Mouse (Mus musculus): Measurements from ENCODE around the gene Dennd1a. TPM values are rescaled to one million over a fixed set of nuclear protein-coding genes. Genes with fewer than 3 reads are reported as not detected.

The Dennd1a gene
- total and polyA plus RNA-seq, 3 experiments, result 17.6 to 26.8 (median 22.0) TPM

DNA sequence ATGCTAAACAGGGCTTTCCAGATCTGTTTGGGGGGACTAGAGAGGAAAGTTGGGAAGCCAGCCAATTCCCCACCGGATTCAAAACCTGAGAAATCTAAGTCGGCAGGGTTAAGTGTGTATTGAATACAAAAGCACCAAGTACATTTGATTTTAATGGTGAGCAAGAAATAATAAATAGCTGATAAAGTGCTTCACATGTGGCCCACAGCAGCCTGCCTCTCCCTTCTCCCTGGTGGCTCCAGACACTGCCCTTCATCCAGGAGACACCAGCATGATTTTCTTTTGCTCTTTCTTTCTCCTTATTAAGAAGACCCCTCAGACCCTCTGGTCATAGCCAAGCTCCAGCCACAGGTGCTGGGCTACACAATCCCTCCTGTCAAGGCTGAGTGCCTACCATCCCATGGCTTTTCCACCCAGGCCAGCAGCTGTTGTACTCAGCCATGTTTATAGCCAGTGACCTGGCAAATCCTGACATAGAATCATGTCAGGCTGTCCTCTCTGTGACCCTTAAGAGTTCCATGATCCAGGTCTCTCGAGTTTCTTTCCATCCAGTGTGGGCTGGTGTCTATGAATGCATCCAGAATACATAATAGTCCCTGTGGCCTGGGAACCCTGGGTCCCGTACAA, 467.6 kb downstream of the Dennd1a start:
- Histone ChIP-seq H3K79me2 (replicated peaks; ENCODE audit: control insufficient read depth, insufficient read depth, low read length) (no peaks in the 10 kb centered on the region), H3K4me1 (ENCODE audit: control insufficient read depth, insufficient read depth, low read length) (no peaks in the 10 kb centered on the region), H3K9ac (ENCODE audit: low read depth, low read length) (no peak overlapping the region), H3K27me3 (ENCODE audit: control insufficient read depth, insufficient read depth, low read length) (no peaks in the 10 kb centered on the region), H3K36me3 (ENCODE audit: control insufficient read depth, insufficient read depth, low read length) (no peaks in the 10 kb centered on the region), H3K27ac (no peak overlapping the region), H3K4me3 (no peak overlapping the region)
- DNase-seq, result no peak
- intact Hi-C loops (cut with DNase I), result no loop called here
- 63% methylated on average over 4 of the region's 4 CpGs for WGBS
- no peak for TF ChIP-seq POLR2A (IDR thresholded peaks at IDR 0.05; ENCODE audit: insufficient read depth, low read depth, low read length)
- no peak for TF ChIP-seq CTCF (IDR thresholded peaks at IDR 0.05)
- TF ChIP-seq EP300 (IDR thresholded peaks at IDR 0.05; ENCODE audit: insufficient read depth, low read depth, low read length), result no peak

DNA sequence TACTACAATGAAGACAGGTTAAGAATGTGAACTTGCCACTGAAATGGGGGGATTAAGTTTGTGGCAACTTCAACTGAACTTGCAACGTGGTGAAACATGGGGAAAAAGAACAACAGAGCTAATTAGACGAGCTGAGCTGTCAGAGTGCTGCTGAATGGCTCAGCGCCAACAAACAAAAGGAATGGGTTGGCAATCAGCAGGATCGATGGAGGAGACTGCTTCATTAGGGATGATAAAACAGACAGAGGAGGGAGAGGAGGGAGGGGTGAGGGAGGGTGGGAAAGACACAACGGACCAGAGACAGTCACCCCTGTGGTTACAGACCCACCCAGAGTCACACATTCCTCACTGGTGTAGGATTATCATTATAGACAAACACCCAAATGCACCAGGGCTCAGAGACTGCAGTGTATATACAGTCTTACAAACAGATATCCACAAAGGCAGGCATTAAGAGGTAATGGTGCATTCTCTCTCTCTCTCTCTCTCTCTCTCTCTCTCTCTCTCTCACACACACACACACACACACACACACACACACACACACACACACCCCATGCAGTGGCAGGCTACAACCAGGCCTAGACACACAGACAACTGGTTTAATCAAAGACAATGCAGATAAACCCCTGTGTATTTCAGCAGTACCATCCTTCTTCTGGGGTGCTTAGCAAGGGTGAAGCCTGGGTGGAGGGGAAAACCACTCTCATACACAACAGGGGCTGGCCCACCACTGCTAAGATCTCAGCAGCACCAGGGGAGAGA, 468.2 kb downstream of the Dennd1a start:
- no peaks in the 10 kb centered on the region for H3K36me3 ChIP-seq (ENCODE audit: control insufficient read depth, insufficient read depth, low read length)
- WGBS, result 48% methylated on average over 5 of the region's 5 CpGs
- no peak for DNase-seq
- no peaks in the 10 kb centered on the region for H3K4me1 ChIP-seq (ENCODE audit: control insufficient read depth, insufficient read depth, low read length)
- intact Hi-C loops (cut with DNase I), result no loop called here
- H3K4me3 ChIP-seq, result no peak overlapping the region
- H3K79me2 ChIP-seq (replicated peaks; ENCODE audit: control insufficient read depth, insufficient read depth, low read length), result no peaks in the 10 kb centered on the region
- no peak overlapping the region for H3K27ac ChIP-seq
- H3K27me3 ChIP-seq (ENCODE audit: control insufficient read depth, insufficient read depth, low read length), result no peaks in the 10 kb centered on the region
- H3K9ac ChIP-seq (ENCODE audit: low read depth, low read length), result no peak overlapping the region
- no peak for TF ChIP-seq POLR2A (IDR thresholded peaks at IDR 0.05; ENCODE audit: insufficient read depth, low read depth, low read length)
- no peak for TF ChIP-seq EP300 (IDR thresholded peaks at IDR 0.05; ENCODE audit: insufficient read depth, low read depth, low read length)
- TF ChIP-seq CTCF (IDR thresholded peaks at IDR 0.05), result no peak

- no peak overlapping the region for H3K9ac ChIP-seq (ENCODE audit: low read depth, low read length)
- no peaks in the 10 kb centered on the region for H3K79me2 ChIP-seq (replicated peaks; ENCODE audit: control insufficient read depth, insufficient read depth, low read length)
- WGBS, result 22% methylated on average over 3 of the region's 3 CpGs
- TF ChIP-seq POLR2A (IDR thresholded peaks at IDR 0.05; ENCODE audit: insufficient read depth, low read depth, low read length) (no peak), EP300 (IDR thresholded peaks at IDR 0.05; ENCODE audit: insufficient read depth, low read depth, low read length) (no peak), CTCF (IDR thresholded peaks at IDR 0.05) (no peak; the same call in 1 of the 2 replicates)
- H3K4me3 ChIP-seq, result no peak overlapping the region
- no peak overlapping the region for H3K27ac ChIP-seq
- intact Hi-C loops (cut with DNase I), result loop anchor here (1.0 kb wide), 2 partner anchors 561 to 843 kb away; no protein-coding TSS in a partner anchor
- H3K4me1 ChIP-seq (ENCODE audit: control insufficient read depth, insufficient read depth, low read length), result no peaks in the 10 kb centered on the region
- DNase-seq, result peak; percentile 44 to 76
- H3K27me3 ChIP-seq (ENCODE audit: control insufficient read depth, insufficient read depth, low read length), result no peaks in the 10 kb centered on the region
- H3K36me3 ChIP-seq (ENCODE audit: control insufficient read depth, insufficient read depth, low read length), result no peaks in the 10 kb centered on the region
These were observed 471.5 kb downstream of the Dennd1a start for GRCm38 (mm10) chr2:37815676-37816075.

DNA sequence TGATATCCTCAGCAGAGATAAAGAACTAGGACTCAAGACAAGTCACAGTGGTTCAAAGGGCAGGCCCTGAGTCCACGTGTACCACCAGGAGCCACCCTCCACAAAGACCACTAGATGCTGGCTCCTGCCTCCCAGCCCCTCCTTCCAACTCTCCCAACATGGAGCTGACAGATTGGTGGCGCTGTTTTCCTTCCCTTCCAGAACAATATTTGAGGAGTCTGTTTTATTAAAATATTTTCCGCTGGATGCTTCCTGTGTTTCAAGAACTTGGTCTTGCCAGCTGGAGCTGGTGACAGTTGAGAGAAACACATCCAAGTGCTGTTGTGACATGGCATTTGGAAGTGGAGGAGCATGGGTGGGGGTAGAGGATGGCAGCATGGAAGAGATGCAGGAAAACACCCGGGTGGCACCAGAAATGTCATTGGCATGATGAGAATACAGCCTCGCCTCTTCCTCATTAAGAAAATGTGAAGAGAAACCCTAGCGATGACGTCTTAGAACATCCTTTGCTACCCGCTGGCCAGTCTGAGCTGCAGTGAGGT, 472.3 kb downstream of the Dennd1a start:
- no peaks in the 10 kb centered on the region for H3K27me3 ChIP-seq (ENCODE audit: control insufficient read depth, insufficient read depth, low read length)
- no peaks in the 10 kb centered on the region for H3K36me3 ChIP-seq (ENCODE audit: control insufficient read depth, insufficient read depth, low read length)
- no peaks in the 10 kb centered on the region for H3K79me2 ChIP-seq (replicated peaks; ENCODE audit: control insufficient read depth, insufficient read depth, low read length)
- no peak overlapping the region for H3K4me3 ChIP-seq
- H3K9ac ChIP-seq (ENCODE audit: low read depth, low read length), result no peak overlapping the region
- no peak for TF ChIP-seq POLR2A (IDR thresholded peaks at IDR 0.05; ENCODE audit: insufficient read depth, low read depth, low read length)
- H3K27ac ChIP-seq, result no peak overlapping the region
- intact Hi-C loops (cut with DNase I), result loop anchor here (1.0 kb wide), 2 partner anchors 561 to 843 kb away; no protein-coding TSS in a partner anchor
- H3K4me1 ChIP-seq (ENCODE audit: control insufficient read depth, insufficient read depth, low read length), result no peaks in the 10 kb centered on the region
- DNase-seq, result no peak
- WGBS, result 78% methylated on average over 8 of the region's 8 CpGs

- 94% methylated on average over 5 of the region's 5 CpGs for WGBS
- Histone ChIP-seq H3K4me1 (ENCODE audit: control insufficient read depth, insufficient read depth, low read length) (no peaks in the 10 kb centered on the region), H3K27ac (no peak overlapping the region), H3K27me3 (ENCODE audit: control insufficient read depth, insufficient read depth, low read length) (no peaks in the 10 kb centered on the region), H3K36me3 (ENCODE audit: control insufficient read depth, insufficient read depth, low read length) (no peaks in the 10 kb centered on the region), H3K4me3 (no peak overlapping the region), H3K9ac (ENCODE audit: low read depth, low read length) (no peak overlapping the region), H3K79me2 (replicated peaks; ENCODE audit: control insufficient read depth, insufficient read depth, low read length) (no peaks in the 10 kb centered on the region)
- TF ChIP-seq CTCF (IDR thresholded peaks at IDR 0.05) (no peak), EP300 (IDR thresholded peaks at IDR 0.05; ENCODE audit: insufficient read depth, low read depth, low read length) (no peak), POLR2A (IDR thresholded peaks at IDR 0.05; ENCODE audit: insufficient read depth, low read depth, low read length) (no peak)
- DNase-seq, result no peak
- intact Hi-C loops (cut with DNase I), result no loop called here
These were observed 474.8 kb downstream of the Dennd1a start for GRCm38 (mm10) chr2:37812401-37812800.

DNA sequence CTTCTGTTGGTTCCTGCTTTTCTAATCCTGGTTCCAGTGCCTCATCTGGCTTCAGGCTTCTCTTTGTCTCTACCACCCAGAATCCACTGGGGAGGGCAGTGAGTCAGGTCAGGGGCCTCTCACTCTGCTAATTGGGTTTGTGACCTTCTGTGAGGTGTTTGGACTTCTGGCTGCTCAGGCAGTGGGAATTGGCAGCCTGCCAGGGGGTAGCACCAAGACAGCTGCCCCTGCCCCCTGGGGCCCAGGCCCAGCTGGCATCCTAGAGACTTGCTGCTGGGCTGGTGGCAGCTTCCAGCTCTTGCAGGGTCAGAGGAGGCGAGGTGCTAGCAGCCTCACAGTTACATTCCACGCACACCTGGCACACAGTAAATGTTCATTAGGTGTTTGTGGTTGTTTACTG, 475.5 kb downstream of the Dennd1a start:
- Histone ChIP-seq H3K4me1 (ENCODE audit: control insufficient read depth, insufficient read depth, low read length) (no peaks in the 10 kb centered on the region), H3K9ac (ENCODE audit: low read depth, low read length) (no peak overlapping the region), H3K27ac (no peak overlapping the region), H3K36me3 (ENCODE audit: control insufficient read depth, insufficient read depth, low read length) (no peaks in the 10 kb centered on the region), H3K27me3 (ENCODE audit: control insufficient read depth, insufficient read depth, low read length) (no peaks in the 10 kb centered on the region), H3K79me2 (replicated peaks; ENCODE audit: control insufficient read depth, insufficient read depth, low read length) (no peaks in the 10 kb centered on the region), H3K4me3 (no peak overlapping the region)
- WGBS, result 68% methylated on average over 2 of the region's 2 CpGs
- intact Hi-C loops (cut with DNase I), result no loop called here
- DNase-seq, result peak in 1 of 2 experiments; percentile 24
- TF ChIP-seq EP300 (IDR thresholded peaks at IDR 0.05; ENCODE audit: insufficient read depth, low read depth, low read length) (no peak), CTCF (IDR thresholded peaks at IDR 0.05) (no peak), POLR2A (IDR thresholded peaks at IDR 0.05; ENCODE audit: insufficient read depth, low read depth, low read length) (no peak)

Measured in heart, adult 2 months (tissue).